Mouse (Mus musculus) left cerebral cortex, adult 2 months (tissue): ENCODE data around the gene Rrn3. TPM values are rescaled to one million over a fixed set of nuclear protein-coding genes. Genes with fewer than 3 reads are reported as not detected.

Experiments used
- DNase-seq, 2 experiments: peaks; one replicate each; pipeline ENCODE4 v3.0.0; 2021 to 2022; ENCODE audit warnings: low spot score in 2 of 2, mixed read lengths in 1 of 2; ENCODE audit errors: extremely low spot score in 1 of 2
- H3K27ac ChIP-seq: fragments of 200-600 bp; 2 replicates; pipeline ENCODE4 v1.8.1; 2022
- H3K4me3 ChIP-seq: fragments of 200-600 bp; 2 replicates; pipeline ENCODE4 v1.8.1; 2022
- CTCF ChIP-seq: fragments of 200-600 bp; IDR thresholded peaks from 2 replicates; pipeline ENCODE4 v1.8.1; 2022; ENCODE audit warnings: antibody characterized with exemption, mild to moderate bottlenecking, moderate library complexity
- intact Hi-C: fragments of 180-260 bp; cut with DNase I; formaldehyde crosslinking; loops from one replicate; pipeline ENCODE4 v1.15.1; 2025
- microRNA-seq, 2 experiments: library from miRNA; unstranded; fragments of <30 nt; microRNA quantifications; one replicate each; pipeline ENCODE4 v1.2.0; 2021
- total RNA-seq, 2 experiments: library from RNA; stranded (reverse); gene quantifications; 2 replicates each; pipeline ENCODE4 v1.2.3; 2021

Gene Rrn3
- total RNA-seq, 2 experiments from 2014 or later = 44.9 to 50.8 TPM

DNA sequence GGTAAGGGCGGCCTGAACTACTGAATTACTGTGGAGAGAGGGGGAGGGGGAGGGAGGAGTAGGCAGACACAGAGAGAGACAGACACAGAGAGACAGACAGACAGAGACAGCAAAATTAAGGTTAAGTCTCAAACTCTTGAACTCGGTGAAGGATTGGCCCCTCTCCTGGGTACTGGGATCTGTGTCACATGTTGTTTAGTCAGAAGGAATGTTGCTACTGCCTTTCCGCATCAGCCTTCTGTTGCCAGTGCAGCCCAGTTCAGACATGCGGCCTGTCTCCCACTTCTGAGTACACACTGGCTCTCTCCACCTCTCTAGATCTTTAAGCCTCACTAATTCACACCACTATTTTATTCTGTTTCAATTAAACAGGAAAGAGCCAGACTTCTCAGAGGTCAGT is 46.0 kb downstream of the Rrn3 start:
- Histone ChIP-seq H3K4me3 (no peak overlapping the region), H3K27ac (no peak overlapping the region)
- TF ChIP-seq CTCF = no peak
- intact Hi-C loops = no loop called here
- no peak for DNase-seq

GRCm38 (mm10) chr16:13830444-13830843 is 49.9 kb downstream of the Rrn3 start:
- no peak for DNase-seq
- peak; percentile 21 for TF ChIP-seq CTCF
- intact Hi-C loops = no loop called here
- H3K27ac ChIP-seq = no peak overlapping the region
- no peak overlapping the region for H3K4me3 ChIP-seq

GRCm38 (mm10) chr16:13831606-13832005 is 51.1 kb downstream of the Rrn3 start:
- no peak for TF ChIP-seq CTCF
- Histone ChIP-seq H3K27ac (no peak overlapping the region), H3K4me3 (no peak overlapping the region)
- DNase-seq = no peak
- intact Hi-C loops = no loop called here

DNA sequence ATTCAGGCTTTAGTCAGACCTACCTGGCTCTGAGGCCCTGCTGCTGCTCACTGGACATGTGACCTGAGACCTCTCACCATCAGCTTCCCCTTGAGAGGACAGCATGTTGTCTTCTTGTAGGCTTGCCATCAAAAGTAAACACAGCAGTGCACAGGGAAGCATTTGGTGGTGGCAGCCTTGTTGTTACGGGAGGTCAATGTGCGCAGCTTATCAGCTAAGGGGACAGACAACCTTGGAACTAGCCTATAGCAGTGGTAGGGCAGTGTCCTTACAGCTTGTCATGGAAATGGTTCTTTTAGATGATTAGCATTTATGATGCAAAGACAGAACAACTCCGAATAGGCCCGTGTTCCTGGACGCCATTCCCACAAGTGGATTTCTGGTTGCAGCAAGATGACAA is 53.9 kb downstream of the Rrn3 start:
- H3K4me3 ChIP-seq = no peak overlapping the region
- no peak for TF ChIP-seq CTCF
- intact Hi-C loops = no loop called here

DNA sequence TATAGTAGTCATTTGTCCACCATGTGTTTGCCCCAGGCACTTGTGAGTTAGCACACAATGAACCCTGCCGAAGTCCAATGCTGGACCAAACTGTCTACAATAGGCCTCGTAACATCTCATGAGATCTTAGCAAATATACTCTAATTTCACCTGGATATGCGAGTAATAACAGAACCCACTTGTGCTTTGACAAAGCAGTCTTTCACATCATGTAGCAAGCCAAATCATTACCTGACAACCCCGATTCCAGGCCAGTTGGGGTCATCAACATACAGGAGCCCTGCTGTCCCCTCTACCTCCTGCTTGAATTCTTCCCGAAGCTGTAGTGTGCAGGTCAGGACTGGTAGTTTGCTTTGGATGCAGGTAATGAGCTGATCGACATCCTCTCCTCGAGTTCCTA is 59.5 kb downstream of the Rrn3 start:
- Histone ChIP-seq H3K4me3 (no peak overlapping the region), H3K27ac (no peak overlapping the region)
- no peak for DNase-seq
- intact Hi-C loops = no loop called here
- TF ChIP-seq CTCF = no peak

More for the DNA sequence above, 53.9 kb downstream of the Rrn3 start:
- H3K27ac ChIP-seq = no peak overlapping the region
- DNase-seq = no peak

GRCm38 (mm10) chr16:13840956-13841355 is 60.4 kb downstream of the Rrn3 start:
- TF ChIP-seq CTCF = no peak
- H3K4me3 ChIP-seq = no peak overlapping the region
- no peak overlapping the region for H3K27ac ChIP-seq
- intact Hi-C loops = no loop called here
- DNase-seq = no peak

DNA sequence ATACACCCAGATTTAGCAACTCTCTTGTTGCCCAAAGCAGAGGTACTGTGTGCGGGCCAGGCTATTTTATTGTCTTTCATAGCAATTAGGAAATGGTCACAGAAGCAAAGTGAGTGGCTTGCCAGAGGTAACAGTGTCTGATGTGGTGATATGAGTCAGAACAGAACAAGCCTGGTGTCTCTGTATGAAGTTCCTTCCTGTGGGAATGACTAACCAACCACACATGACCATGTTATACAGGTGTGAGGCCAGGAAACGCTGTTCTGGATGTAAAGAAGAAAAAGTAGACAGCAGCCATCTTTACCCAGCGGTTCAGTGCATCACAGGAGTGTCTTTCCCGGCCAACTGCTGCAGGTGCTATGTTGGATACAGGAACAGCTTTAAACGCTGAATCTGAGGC is 64.5 kb downstream of the Rrn3 start:
- no peak overlapping the region for H3K27ac ChIP-seq
- intact Hi-C loops = no loop called here
- DNase-seq = no peak
- H3K4me3 ChIP-seq = no peak overlapping the region
- no peak for TF ChIP-seq CTCF

DNA sequence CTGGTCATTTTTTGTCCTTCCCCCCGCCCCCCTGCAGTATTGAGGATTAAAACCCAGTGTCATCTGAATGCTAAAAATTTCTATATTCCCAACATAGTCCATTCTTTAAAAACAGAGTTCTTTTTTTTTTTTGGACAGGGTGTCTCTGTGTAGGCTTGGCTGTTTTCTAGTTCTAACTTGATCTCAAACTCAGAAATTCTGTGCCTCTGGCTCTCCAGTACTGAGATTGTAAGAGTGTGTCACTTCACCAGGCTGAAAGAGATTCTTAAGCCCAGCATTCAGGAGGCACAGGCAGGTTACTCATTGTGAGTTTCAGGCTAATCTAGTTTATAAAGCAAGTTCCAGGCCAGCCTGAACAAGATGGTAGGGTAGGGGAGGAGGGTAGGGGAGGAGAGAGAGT is 66.2 kb downstream of the Rrn3 start:
- H3K4me3 ChIP-seq = no peak overlapping the region
- H3K27ac ChIP-seq = no peak overlapping the region
- no peak for TF ChIP-seq CTCF
- intact Hi-C loops = no loop called here
- DNase-seq = no peak

DNA sequence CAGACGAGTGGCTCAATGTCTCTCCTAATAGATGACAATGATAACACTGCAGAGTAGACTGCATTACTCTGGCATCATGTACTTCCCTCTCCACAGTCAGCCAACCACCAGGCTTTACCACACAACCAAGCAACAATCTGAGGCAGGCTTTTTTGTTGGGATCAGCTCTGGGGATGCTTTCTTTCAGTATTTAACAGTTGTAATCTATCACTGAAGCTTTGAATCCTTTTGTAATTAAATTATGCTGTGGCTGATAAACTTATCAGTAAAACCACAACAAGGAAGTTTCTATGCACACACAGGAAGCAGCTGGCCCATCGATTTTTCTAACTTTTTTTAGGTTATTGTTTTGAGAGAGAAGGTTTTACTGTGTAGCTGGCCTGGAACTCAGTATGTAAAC is 67.8 kb downstream of the Rrn3 start:
- no peak for DNase-seq
- intact Hi-C loops = no loop called here
- H3K4me3 ChIP-seq = no peak overlapping the region
- no peak overlapping the region for H3K27ac ChIP-seq
- TF ChIP-seq CTCF = no peak

DNA sequence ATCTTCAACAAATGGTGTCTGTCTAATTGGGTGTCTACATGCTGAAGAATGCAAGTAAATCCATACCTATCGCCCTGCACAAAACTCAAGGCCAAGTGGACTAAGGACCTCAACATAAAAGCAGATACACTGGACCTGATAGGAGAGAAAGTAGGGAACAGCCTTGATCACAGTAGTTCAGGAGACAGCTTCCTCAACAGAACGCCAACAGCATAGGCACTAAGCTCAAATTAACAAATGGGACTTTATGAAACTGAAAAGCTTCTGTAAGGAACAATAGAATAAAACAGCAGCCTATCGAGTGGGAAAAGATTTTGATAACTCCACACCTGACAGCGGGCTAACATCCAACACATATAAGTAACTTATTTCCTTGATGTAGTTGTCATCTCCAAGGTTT is 70.9 kb downstream of the Rrn3 start:
- H3K4me3 ChIP-seq = no peak overlapping the region
- H3K27ac ChIP-seq = no peak overlapping the region
- intact Hi-C loops = no loop called here
- TF ChIP-seq CTCF = no peak
- no peak for DNase-seq

DNA sequence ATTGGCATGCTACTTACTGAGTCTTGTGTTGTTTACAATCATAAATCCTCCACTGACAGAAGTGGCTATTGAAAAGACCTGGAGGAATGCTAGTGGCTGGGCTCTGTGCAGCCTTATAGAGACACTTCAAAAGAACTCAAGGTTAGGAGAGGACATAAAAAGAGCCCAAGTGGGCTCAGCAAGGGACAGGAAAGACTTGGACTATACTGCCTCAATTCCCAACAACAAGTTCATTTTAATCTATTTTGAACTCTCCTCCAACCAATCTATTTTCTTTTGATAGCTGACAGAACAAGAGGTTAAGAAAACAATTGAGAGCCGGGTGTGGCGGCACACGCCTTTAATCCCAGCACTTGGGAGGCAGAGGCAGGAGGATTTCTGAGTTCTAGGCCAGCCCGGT is 73.4 kb downstream of the Rrn3 start:
- DNase-seq = no peak
- intact Hi-C loops = no loop called here
- Histone ChIP-seq H3K27ac (no peak overlapping the region), H3K4me3 (no peak overlapping the region)
- TF ChIP-seq CTCF = no peak

Small RNA genes within 50 kb of the gene (microRNA-seq; reads per million reads assigned to microRNA genes)
- 0 to 0.24 reads per million in 2 experiments for gene Gm27734

Other genes starting within 250 kb of the Rrn3 start
- gene Parn, start 112.5 kb upstream of the Rrn3 start, total RNA-seq = 10 to 100 TPM; 21.0 to 22.8 TPM
- gene Bfar, start 108.8 kb upstream of the Rrn3 start, total RNA-seq = 10 to 100 TPM; 34.8 to 40.6 TPM
- 1 to 10 TPM; 3.9 to 5.3 TPM for gene 3110001I22Rik, start 108.8 kb upstream of the Rrn3 start, total RNA-seq
- not detected for gene Pla2g10, start 49.7 kb upstream of the Rrn3 start, total RNA-seq
- gene Ntan1, start 38.1 kb downstream of the Rrn3 start, total RNA-seq = 10 to 100 TPM; 92.8 to 99.1 TPM
- 10 to 100 TPM; 70.4 to 73.0 TPM for gene Pdxdc1, start 122.4 kb downstream of the Rrn3 start, total RNA-seq
- 10 to 100 TPM; 62.7 to 69.9 TPM for gene Mpv17l, start 122.5 kb downstream of the Rrn3 start, total RNA-seq
- 100 to 1,000 TPM; 272 to 289 TPM for gene 2900011O08Rik, start 205.9 kb downstream of the Rrn3 start, total RNA-seq
- gene Ifitm7, start 206.2 kb downstream of the Rrn3 start, total RNA-seq = 1 to 10 TPM; 1.3 to 2.0 TPM